Mouse (Mus musculus): ENCODE measurements around the gene Gns.

Gene Gns

DNA sequence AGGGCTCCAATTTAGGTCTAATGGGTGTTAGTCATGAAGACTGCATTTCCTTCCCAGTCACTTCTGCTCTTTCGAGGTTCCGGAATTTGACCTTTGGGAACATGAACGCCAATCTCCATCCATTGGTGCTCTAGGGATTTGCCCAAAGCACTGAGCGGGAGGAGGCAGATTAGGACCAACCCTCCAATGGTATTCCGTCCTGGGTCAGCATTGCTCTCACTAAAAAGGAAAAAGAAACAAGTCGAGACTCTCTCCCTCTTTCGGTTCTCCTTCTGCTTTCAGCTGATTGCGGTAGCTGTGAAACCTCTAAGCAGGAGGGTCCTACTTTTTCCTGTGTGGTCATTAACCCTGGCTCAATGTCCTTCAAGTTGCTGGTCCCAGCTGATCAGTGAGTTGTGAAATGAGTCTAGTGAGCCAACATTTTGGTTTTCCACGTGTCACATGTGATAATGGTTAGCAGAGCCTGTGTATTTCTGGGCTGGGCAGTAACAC, 937 bp downstream of the Gns start:
- in situ Hi-C loops (cut with MboI, MseI), result no loop called here

DNA sequence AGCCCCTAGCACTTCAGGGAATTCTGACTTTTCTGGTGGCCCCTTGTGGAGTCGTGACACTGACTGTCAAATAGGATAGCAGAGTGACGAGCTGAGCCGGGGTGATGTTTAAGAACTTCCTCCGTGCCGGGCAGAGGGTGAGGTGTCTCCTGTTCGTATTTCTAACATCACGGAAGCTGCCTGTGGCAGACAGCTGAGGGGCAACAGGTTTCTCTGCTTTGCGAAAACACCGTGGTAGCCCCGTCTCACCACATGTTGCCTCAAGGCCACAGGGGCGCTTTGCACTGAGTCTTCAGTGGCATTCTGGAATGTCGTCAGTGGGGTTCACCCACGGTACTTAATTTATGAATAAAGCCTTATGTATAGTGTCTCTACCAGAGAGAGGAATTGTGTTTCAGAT, 2.4 kb downstream of the Gns start:
- in situ Hi-C loops (cut with MboI, MseI), result no loop called here

DNA sequence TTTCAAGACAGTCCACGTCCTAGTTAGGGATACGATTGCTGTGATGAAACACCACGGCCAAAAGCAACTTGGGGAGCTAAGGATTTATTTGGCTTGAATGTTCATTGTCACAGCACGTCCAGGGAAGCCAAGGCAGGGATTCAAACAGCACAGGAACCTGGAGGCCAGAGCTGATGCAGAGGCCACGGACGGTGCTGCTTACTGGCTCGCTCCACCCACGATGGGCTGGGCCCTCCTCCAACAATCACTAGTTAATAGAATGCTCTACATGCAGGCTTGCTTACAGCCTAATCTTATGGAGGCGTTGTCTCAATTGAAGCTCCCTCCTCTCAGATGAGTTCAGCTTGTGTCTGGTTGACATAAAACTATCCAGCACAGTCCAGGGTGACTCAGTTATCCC, 2.9 kb downstream of the Gns start:
- in situ Hi-C loops (cut with MboI, MseI), result no loop called here

DNA sequence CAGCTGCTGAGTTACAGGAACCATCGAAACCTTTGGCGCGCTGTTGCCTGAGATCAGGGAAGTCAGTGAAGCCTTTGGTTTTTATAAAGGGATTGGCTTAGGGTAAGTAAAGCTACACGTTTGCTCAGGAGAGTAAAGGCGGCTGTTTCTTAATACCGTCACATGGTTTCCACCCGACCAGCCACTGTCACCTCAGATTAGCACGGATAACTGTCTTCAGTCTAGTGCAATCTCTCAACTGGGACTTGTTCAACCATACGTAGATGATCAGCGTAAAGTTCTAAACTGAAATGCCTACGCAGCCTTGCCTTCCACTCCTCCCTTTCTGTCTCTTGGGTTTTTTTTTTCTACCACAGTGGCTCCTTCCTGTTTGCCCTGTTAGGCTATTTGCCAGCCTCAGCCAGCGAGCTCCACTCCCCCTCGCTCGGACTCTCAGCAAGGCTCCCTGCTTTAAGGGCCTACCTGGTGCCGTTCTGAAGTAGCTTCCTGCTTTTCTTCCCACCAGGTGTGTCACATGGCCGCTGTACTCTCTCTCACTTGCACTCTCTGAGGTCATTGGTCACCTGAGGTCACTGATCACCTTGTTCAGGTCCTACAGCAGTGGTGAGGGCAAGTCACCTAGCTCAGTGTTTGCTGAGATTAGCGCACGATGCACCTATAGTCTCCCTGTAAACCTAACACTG, 4.0 kb downstream of the Gns start:
- in situ Hi-C loops (cut with MboI, MseI), result no loop called here

DNA sequence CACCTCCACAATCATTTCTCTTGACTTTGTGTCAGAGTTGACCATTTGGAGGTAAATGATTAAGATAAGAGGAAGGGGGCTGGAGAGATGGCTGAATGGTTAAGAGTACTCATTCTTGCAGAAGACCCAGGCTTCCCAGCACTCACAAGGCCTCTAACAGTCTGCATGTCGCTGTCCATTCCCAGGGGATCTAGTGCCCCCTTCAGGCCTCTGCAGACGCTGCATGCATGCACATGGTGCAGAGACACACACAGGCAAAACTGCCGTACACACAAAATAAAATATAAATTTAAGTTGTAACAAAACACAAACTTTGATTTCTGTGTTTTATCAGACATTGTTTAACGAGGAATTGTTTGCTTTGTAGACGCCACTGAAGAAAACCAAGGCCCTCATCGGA, 5.9 kb downstream of the Gns start:
- in situ Hi-C loops (cut with MboI, MseI), result no loop called here

DNA sequence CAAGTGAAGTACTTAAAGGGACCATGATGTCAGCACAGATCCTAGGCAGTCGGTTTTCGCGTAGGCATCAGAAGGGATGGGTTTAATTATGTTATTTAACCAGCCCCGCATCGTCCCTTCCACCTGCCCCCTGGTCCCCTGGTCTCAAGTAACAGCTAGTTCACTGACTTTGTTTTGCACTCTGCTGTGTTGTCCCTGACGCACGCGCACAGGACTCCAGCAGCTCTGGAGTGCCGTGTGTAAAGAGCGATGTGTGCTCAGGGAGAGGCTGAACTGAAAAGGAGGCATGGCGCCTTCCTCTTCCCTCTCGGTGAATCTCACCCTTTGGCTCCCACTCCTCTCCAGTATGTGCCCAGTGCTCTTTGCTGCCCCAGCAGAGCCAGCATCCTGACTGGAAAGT, 9.1 kb downstream of the Gns start:
- in situ Hi-C loops (cut with MboI, MseI), result no loop called here

DNA sequence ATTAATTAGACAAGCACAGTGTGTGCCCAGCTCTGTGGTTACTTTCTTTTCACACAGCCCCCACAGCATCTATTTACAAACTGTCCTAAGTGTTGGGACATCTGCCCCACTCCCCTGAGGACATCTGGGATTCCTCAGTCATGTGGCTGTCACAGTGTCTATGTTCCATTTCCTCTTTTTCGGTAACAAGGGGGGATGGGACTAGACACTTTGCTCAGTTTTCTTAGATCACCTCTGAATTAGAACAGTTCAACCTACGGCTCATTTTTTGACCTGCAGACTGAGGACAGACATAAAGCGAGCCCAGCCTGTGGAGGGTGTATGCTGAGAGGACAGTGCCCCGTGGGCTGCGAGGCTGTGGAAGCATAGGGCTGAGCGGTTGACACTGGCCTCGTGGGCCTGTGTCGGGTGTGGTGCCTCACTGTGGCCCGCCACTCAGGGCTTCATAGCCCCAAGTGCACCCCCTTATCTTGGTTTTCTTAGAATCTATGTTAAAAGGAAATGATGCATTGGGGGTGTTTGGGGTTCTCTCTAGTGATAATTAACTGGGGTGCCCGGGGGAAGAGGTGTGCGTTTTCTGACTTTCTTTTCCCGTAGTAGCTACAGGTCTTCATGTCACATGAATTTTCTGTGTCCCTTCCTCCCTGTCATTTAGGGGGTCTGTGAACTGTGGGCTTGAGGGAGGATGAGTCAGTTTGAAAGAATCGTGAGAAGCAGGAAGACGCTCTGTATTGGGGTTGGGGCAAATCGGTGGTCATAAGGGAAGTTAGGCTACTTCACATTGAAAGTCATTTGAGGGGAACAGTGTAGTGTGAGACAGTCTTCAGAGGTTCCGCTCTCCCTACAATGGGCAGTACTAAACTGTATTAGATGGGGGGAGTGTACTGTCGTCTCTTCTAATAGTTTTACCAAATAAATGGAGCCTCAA, 10.1 kb downstream of the Gns start:
- in situ Hi-C loops (cut with MboI, MseI), result no loop called here

DNA sequence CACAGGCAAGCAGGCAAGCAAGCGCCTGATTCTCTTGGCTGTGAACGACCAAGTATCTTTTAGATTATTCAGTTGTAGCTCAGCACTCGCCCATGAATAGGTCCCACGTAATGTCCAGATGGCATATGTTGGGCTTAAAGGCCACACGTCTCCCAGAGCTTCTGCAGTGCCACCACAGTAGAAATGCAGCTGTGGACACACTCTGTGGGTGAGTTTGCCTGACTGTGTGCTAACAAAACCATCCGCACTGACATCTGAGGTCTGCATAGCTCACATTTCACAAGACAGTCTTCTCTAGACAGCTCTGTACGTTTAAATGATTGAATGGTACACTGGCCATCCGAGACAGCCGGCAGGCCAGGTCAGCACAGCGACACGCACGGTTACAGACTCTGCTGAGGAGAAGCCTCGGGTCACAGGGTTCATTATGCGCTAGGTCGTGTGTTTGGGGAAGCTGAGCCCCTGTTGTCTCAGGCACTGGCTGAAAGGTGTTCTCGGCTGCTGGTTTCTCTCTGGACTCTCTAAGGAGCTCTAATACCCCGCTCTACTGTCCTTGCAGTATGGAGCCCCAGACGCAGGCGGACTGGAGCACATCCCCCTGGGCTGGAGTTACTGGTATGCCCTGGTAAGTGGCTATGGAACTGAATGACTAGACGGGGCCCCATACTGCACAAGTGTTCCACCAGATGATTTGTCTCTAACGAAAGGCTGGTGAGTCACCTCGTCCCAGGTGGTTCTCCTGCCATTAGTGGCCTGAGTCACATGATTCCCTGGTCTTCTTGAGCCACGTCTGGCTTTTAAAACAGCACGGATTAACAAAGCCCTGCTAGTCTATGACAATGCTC, 11.0 kb downstream of the Gns start:
- in situ Hi-C loops (cut with MboI, MseI), result no loop called here

DNA sequence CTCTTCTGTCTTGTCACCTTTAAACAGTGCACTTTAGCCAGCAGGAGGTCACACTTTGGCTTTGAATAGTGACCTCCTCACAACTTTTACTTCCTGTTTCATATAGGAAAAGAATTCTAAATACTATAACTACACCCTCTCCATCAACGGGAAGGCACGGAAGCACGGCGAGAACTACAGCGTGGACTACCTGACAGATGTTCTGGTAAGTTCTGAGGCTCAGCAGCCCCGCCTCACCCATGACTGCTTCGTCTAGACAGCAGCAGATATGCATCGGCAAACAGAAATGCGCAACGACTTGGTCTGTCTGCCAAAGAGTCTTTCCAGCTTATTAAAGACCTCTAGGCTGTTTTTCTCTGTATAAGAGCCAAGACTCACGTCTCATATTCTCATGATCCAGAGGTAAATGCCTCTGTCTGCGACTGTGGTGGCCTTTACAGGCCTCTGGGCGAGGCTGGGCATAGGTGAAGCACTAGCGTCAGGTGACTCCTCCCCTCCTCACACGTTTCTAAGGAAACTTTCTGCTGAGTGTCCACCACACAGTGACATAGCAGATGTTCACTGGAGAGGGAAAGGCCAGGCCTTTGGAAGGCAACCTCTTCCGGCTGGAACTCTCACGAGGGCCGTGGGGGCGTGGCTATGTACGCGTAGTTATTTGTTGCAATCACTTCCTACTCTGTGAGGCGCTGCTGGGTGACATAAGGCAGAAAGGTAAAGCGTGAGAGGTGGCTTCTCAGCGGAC, 11.8 kb downstream of the Gns start:
- in situ Hi-C loops (cut with MboI, MseI), result no loop called here

DNA sequence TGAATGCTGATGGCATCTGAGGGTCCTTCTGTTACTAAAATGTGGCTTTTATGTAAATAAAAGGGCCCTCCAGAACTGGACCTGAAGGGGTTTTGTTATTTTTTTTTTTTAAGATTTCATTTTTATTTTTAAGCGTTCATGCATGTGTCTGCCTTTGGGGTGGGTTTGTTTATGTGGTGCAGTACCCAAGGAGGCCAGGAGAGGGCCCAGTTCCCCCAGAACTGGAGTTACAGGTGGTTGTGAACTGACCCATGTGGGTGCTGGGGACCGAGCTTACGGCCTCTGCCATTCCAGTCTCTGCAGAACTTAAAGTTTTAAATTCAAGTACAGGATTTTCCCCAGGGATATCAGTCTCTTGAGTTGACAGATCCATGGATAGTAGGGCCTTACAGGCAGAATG, 14.5 kb downstream of the Gns start:
- in situ Hi-C loops (cut with MboI, MseI), result no loop called here

DNA sequence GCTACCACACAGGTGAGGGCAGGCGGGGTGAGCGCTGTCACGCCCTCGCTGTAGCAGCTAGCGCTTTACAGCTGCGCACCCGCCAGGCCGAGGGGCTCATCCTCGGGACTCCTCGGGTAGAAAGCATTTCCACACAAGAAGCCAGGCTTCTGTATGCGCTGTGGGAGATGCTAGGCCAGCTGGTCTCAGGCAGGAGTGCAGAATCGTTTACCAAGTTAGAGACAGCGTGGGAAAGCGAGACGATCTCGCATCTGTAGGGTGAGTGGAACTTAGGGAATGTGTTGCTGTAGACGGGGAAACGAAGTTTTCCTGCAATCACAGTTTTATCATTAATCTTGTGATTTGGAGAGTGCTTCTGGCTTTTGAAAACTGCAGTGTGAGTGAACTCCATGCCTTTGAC, 16.4 kb downstream of the Gns start:
- in situ Hi-C loops (cut with MboI, MseI), result no loop called here

DNA sequence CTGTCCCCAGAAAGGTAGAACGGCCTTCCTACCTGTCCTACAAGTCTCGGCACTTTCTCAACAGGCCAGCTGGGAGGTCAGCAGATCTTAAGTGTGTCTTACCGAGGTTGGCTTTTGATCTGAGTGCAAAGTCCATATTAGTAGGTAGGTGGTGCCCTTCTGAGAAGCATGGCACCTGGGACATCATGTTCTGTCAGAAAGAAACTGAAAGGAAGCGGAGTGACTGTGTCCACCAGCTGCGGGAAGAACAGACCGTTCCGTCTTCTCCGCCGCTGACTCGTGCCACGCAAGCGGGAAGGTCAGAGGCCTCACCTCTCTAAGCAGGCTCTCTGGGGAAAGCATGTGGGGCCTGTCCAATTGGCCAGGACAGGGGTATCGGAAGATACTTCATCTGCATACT, 19.8 kb downstream of the Gns start:
- in situ Hi-C loops (cut with MboI, MseI), result no loop called here

DNA sequence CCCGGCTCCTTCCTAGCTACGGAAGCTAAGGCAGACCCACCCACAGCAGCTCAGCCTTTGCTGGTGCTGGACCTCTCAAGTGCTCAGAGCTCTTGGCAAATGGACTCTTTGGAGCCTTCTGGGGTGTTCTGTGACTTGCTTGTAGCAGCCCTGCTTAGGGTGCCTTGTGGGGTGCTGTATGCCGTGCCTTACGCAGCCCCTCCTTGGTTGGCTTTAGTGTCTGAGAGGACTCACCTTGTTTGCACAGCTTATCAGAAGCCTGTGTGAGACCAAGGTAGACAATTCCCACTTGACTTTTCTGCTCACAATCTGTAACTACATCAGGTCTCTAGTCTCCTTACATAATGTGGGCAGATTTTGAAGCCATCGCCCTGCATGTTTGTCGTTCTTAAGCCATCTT, 20.8 kb downstream of the Gns start:
- in situ Hi-C loops (cut with MboI, MseI), result no loop called here

DNA sequence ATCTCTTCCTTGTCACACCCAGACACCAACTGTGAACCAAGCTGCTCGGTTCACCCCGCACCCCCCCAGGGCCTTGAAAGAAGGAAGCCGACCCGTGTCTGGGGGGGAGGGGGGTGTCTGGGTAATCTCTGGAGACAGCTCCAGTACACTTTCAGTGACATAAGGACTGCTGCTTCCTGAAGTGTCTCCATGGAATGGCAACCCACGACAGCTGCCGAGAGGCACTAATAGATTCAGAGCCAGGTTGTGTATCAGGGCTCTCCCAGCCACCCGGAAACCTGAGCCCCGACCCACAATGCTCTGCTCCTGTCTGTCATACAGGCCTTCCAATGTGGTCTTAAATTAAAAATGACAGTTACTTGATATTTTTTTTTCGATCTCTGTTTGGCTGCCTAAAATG, 21.5 kb downstream of the Gns start:
- in situ Hi-C loops (cut with MboI, MseI), result no loop called here

DNA sequence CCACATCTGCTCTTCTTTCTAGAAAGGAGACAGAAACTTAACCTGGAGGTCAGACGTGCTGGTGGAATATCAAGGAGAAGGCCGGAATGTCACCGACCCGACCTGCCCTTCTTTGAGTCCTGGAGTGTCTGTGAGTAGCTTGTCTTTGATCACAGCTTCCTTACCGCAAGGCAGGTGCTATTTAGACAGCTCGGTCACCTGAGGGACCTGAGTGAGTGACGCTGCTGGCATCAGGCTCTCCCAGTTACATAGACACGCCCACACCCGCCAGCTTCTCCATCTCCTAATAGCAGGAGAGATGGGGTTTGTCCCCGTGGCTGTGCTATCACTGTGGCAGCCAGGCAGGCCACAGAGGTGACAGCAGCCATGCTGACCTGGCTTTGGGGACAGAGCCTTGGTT, 25.7 kb downstream of the Gns start:
- in situ Hi-C loops (cut with MboI, MseI), result no loop called here

DNA sequence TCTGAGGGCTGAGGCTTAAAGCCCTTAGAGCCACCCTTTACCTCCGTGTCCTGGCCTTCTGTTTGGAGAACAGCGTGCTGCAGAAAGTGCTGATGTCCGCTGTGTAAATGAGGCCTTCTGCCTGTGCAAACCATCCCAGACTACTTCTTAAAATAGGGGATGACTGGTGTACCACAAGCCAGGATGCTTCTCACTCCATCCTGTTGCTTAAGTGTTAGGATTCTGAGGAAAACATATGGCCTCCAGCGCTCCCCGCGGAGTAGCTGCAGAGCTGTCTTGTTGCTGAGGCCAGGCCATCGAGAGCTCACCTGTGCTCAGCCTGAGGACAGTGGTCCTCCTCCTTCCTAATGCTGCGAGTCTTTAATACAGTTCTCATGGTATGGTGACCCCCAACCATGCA, 27.0 kb downstream of the Gns start:
- in situ Hi-C loops (cut with MboI, MseI), result no loop called here

DNA sequence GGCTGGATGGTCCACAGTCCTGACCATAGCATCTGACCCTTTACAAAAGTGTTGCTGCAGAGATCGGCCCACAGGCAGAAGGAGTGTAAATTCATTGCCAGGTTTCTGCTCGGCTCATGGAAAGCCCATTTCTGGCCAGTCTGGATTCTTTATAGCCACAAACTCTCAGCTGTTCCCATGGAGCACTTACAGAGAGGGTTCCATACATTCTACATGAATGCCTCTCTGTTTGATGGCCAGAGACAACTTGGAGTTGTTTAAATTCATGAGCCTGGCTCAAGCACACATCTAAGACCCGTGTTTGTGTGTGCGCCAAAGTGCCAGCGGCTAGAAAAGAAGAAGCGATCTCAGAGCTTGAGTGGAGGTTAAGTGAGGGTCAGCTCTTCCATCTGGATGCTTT, 29.4 kb downstream of the Gns start:
- in situ Hi-C loops (cut with MboI, MseI), result no loop called here

DNA sequence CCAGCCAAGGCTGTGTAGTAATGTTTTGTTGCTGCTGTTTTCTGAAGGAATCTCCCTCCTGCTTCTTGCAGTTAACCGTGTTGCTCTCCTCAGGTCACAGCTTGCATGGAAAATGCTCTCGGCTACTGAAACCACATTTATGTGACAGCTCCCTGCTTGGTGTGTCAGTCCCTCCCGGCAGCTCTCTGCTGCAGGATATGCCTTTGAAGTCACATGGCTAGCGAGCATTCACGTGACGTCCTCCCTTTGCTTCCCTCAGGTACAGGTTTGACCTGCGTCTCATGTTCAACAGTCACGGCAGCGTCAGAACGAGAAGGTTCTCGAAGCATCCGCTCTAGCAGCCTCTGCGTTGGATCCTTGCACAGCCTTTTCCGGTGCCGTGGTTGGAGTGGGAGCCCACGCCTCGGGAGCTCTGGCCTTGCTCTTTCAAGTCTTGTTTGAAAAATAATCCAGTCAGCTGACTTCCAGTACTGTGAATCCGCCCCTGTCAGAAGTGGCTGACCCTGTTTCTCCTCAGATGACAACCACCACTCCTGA, 30.0 kb downstream of the Gns start:
- in situ Hi-C loops (cut with MboI, MseI), result no loop called here

DNA sequence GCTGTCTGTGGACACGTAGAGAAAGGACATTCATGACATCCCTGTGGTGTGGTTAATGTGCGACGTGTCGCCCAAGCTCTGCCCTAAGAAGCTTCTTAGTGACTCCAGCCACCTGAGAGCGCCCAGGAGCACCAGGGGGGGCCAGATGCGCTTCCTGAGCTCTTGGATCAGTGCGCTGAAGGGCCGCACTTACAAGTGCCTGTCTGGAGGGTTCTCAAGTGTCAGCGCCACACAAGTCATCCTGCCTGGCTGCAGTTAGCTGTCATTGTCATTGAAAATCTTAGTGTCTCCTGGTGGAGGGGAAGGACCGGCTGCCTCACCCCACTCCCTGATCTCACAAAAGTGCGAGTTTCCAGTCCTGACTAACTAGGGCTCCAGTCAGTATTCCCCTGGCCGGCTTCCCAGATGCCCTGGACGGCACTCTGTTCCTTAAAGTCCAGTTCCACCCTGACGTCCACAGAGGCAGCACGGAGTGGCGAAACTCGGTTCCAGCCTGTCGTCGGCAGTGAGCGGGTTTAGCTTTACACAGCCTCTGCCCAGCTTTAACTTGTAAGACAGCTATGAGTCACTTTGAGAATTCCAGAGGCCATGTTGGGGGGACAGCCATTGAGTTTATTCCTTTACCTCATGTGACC, 30.8 kb downstream of the Gns start:
- in situ Hi-C loops (cut with MboI, MseI), result no loop called here

DNA sequence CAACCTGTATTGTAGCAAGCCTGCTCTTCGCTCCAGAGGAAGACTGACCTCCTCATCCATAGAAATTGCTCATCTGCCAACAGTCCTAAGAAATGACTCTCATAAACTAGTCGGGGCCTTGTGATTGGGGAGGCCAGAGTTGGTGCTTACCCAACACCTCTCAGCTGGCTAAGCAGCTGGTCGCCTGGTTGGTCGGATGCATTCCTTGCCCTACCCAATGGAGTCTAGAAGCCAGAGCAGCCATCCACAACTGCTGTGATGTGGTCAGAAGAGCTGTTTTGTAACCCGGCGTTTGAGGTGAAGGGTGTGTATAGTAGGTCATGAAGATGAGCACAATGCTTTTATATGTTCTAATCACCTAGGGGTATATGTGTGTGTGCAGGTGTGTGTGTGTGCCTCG, 33.7 kb downstream of the Gns start:
- in situ Hi-C loops (cut with MboI, MseI), result no loop called here

DNA sequence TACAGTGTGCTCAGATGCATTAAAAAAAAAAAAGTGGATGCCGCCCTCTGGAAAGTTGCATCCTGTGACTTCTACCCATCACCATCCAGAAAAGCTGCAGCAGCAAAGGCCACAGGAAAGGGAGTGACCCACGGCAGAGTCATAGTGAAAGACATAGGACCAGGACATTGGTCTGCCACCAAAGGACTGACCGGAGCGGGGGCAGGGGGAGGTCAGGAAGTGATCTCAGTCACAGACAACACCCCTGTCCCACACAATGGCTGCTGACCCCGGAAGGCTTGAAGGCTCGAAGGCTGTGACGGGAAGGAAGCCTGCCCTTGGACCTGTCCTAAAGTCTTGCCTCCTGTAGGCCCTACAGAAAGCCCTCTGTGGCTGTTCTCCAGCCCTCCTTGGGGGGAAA, 36.1 kb downstream of the Gns start:
- in situ Hi-C loops (cut with MboI, MseI), result no loop called here
